Comparison of ENCODE assay signal across 11 mouse cellular contexts in the genomic region with DNA sequence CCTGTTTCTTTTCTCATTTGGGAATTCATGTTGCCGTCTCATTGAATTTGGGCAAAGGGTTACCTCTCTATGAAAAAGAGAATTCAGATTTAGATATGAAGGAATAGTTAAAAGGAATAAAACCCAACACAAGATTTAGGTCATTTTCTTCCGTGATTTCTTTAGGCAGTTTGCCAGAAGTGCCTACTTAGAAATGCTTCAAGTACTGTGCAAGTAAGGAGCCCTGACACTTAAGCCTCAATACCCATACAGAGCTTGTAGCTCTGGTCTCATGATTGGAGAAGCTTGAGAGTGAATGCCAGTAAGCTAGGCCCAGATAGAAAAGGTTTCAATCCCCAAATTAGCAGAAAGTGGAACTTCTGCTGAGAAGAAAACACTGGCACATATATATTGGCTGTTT. TPM values are rescaled to one million over a fixed set of nuclear protein-coding genes. Genes with fewer than 3 reads are reported as not detected.
A peak's percentile ranks its signal among the peaks of the same experiment; 100 is the strongest.
DNase-seq lines count a peak whose midpoint lies in the region; ATAC-seq lines count a peak whose summit lies in the region.
"Had no signal": no experiment of that assay in that cellular context is flagged by ENCODE, and none has a peak within 500 bp of the region (broad histone marks: within the 10 kb centered on the region; RNA-seq: fewer than 3 reads in every experiment).

No protein-coding gene starts in this region.

- H3K36me3 ChIP-seq in kidney, embryonic 15.5 days: no peaks in the 10 kb centered on the region
- no peaks in the 10 kb centered on the region; the same call in 1 of the 2 replicates for H3K36me3 ChIP-seq in embryonic facial prominence, embryonic 13.5 days
- H3K36me3 ChIP-seq in hindbrain, embryonic 15.5 days: no peaks in the 10 kb centered on the region
- H3K36me3 ChIP-seq in lung, embryonic 15.5 days: no peaks in the 10 kb centered on the region
- H3K36me3 ChIP-seq: midbrain, embryonic 12.5 days had no signal

- H3K4me2 ChIP-seq in kidney, embryonic 15.5 days: peak overlapping the region; percentile 86
- peak overlapping the region; percentile 78 for H3K4me2 ChIP-seq in embryonic facial prominence, embryonic 13.5 days
- H3K4me2 ChIP-seq in hindbrain, embryonic 15.5 days: peak overlapping the region; percentile 27; the same call in 1 of the 2 replicates
- peak overlapping the region; percentile 75 for H3K4me2 ChIP-seq in lung, embryonic 15.5 days

- no peak overlapping the region for H3K9ac ChIP-seq in kidney, embryonic 15.5 days
- H3K9ac ChIP-seq in embryonic facial prominence, embryonic 13.5 days: 0 out of 2 replicates have a peak overlapping the region, but pooled peaks have one; percentile 80
- no peak overlapping the region for H3K9ac ChIP-seq in hindbrain, embryonic 15.5 days
- peak overlapping the region; percentile 71 for H3K9ac ChIP-seq in lung, embryonic 15.5 days
- H3K9ac ChIP-seq: midbrain, embryonic 12.5 days had no signal

- peak overlapping the region; percentile 71 for H3K4me3 ChIP-seq in kidney, embryonic 15.5 days (replicated peaks)
- H3K4me3 ChIP-seq in embryonic facial prominence, embryonic 13.5 days: peak overlapping the region; percentile 74
- no peak overlapping the region for H3K4me3 ChIP-seq in hindbrain, embryonic 15.5 days
- H3K4me3 ChIP-seq in lung, embryonic 15.5 days: peak overlapping the region; percentile 75

- peaks cover 9% of the 10 kb centered on the region; the same call in 1 of the 2 replicates for H3K4me1 ChIP-seq in kidney, embryonic 15.5 days
- peaks cover 9% of the 10 kb centered on the region; the same call in 1 of the 2 replicates for H3K4me1 ChIP-seq in embryonic facial prominence, embryonic 13.5 days
- H3K4me1 ChIP-seq in hindbrain, embryonic 15.5 days (replicated peaks): no peaks in the 10 kb centered on the region; the same call in 1 of the 2 replicates
- peaks cover 21% of the 10 kb centered on the region for H3K4me1 ChIP-seq in lung, embryonic 15.5 days

- ATAC-seq in kidney, embryonic 15.5 days (replicated peaks; ENCODE audit: low FRiP score): no peak
- ATAC-seq in embryonic facial prominence, embryonic 13.5 days (ENCODE audit: insufficient number of reproducible peaks, insufficient read depth, low FRiP score, low TSS enrichment, low read depth): no peak
- no peak for ATAC-seq in hindbrain, embryonic 15.5 days (ENCODE audit: low FRiP score, low read depth)
- ATAC-seq in lung, embryonic 15.5 days (ENCODE audit: borderline replicate concordance, extremely low read depth, low FRiP score, low TSS enrichment): no peak

- no peaks in the 10 kb centered on the region for H3K9me3 ChIP-seq in kidney, embryonic 15.5 days (replicated peaks)
- no peaks in the 10 kb centered on the region for H3K9me3 ChIP-seq in embryonic facial prominence, embryonic 13.5 days
- H3K9me3 ChIP-seq in hindbrain, embryonic 15.5 days: no peaks in the 10 kb centered on the region
- no peaks in the 10 kb centered on the region for H3K9me3 ChIP-seq in lung, embryonic 15.5 days
- H3K9me3 ChIP-seq: midbrain, embryonic 12.5 days had no signal

- H3K27me3 ChIP-seq in kidney, embryonic 15.5 days: no peaks in the 10 kb centered on the region
- no peaks in the 10 kb centered on the region for H3K27me3 ChIP-seq in embryonic facial prominence, embryonic 13.5 days
- H3K27me3 ChIP-seq in hindbrain, embryonic 15.5 days: peaks cover 18% of the 10 kb centered on the region
- H3K27me3 ChIP-seq in lung, embryonic 15.5 days: no peaks in the 10 kb centered on the region

- H3K27ac ChIP-seq in kidney, embryonic 15.5 days: no peak overlapping the region
- no peak overlapping the region for H3K27ac ChIP-seq in embryonic facial prominence, embryonic 13.5 days
- H3K27ac ChIP-seq in hindbrain, embryonic 15.5 days (replicated peaks): no peak overlapping the region
- H3K27ac ChIP-seq in lung, embryonic 15.5 days: peak overlapping the region; percentile 85
- H3K27ac ChIP-seq: midbrain, embryonic 12.5 days had no signal

- DNase-seq in kidney, postnatal 25 days: no peak
- DNase-seq in T-cell, adult 2 months (ENCODE audit: low spot score): no peak
- no peak for DNase-seq in left cerebral cortex, adult 18-20 months (ENCODE audit: low spot score in 2 of 2)
- DNase-seq in B cell, adult 2 months: no peak
- DNase-seq: right cerebral cortex, adult 18-20 months had no signal

- 37% methylated on average over 2 of the region's 2 CpGs for WGBS in kidney, embryonic 15.5 days
- 34% methylated on average over 2 of the region's 2 CpGs for WGBS in embryonic facial prominence, embryonic 13.5 days
- 51% methylated on average over 2 of the region's 2 CpGs for WGBS in hindbrain, embryonic 15.5 days
- 25% methylated on average over 2 of the region's 2 CpGs for WGBS in lung, embryonic 15.5 days

RNA-seq across cellular contexts. Expression of gene Arhgap29, which starts 2.1 kb away (rescaled TPM):
- polyA plus RNA-seq in kidney, embryonic 15.5 days (2015; fragmentation: Nextera tagmentation; extraction: Ambion mirVana): 43.3 and 47.9 TPM in 2 replicates
- 44.2 and 49.3 TPM in 2 replicates for polyA plus RNA-seq in embryonic facial prominence, embryonic 13.5 days (2015; fragmentation: Nextera tagmentation; extraction: Ambion mirVana)
- polyA plus RNA-seq in hindbrain, embryonic 15.5 days (2015; fragmentation: Nextera tagmentation; extraction: Ambion mirVana): 20.2 and 23.7 TPM in 2 replicates
- 55.9 and 59.5 TPM in 2 replicates for polyA plus RNA-seq in lung, embryonic 15.5 days (2015; fragmentation: Nextera tagmentation; extraction: Ambion mirVana)
- 10 to 100 TPM; 20.7 to 24.6 TPM for total RNA-seq in left cerebral cortex, adult 18-20 months (2021)
- polyA plus RNA-seq: erythroblast, embryonic 14.5 days had no signal

Comparison
In these comparisons a context has a peak if more than half of its experiments do, and no peak if none do; other contexts are left out.
1. H3K4me2 ChIP-seq: peak in every context shown above with its lines; median percentile 86 in kidney, embryonic 15.5 days; 78 in embryonic facial prominence, embryonic 13.5 days; 75 in lung, embryonic 15.5 days; 27 in hindbrain, embryonic 15.5 days.
2. H3K9ac ChIP-seq: peak in embryonic facial prominence, embryonic 13.5 days (single experiment) and lung, embryonic 15.5 days (single experiment); none in kidney, embryonic 15.5 days (single experiment) and hindbrain, embryonic 15.5 days (single experiment).